Mouse (Mus musculus) embryonic fibroblast, embryonic 13.5 days (primary cell): ENCODE measurements around the gene Sp3.

Source experiments
- CTCF ChIP-seq: IDR thresholded peaks from 2 replicates; pipeline ENCODE4 v1.5.1; 2011; ENCODE audit warnings: mild to moderate bottlenecking, control low read depth, low read length, moderate library complexity, borderline replicate concordance; ENCODE audit not compliant: insufficient read depth
- POLR2A ChIP-seq: IDR thresholded peaks from 2 replicates; pipeline ENCODE4 v1.6.1; 2011; ENCODE audit warnings: low read depth, mild to moderate bottlenecking, control low read depth, low read length, moderate library complexity

GRCm38 (mm10) chr2:72986616-72987015 is 6.4 kb upstream of the Sp3 start, which contains the start of gene Gm11084:
- TF ChIP-seq CTCF (no peak), POLR2A (no peak)
